In the genomic region with DNA sequence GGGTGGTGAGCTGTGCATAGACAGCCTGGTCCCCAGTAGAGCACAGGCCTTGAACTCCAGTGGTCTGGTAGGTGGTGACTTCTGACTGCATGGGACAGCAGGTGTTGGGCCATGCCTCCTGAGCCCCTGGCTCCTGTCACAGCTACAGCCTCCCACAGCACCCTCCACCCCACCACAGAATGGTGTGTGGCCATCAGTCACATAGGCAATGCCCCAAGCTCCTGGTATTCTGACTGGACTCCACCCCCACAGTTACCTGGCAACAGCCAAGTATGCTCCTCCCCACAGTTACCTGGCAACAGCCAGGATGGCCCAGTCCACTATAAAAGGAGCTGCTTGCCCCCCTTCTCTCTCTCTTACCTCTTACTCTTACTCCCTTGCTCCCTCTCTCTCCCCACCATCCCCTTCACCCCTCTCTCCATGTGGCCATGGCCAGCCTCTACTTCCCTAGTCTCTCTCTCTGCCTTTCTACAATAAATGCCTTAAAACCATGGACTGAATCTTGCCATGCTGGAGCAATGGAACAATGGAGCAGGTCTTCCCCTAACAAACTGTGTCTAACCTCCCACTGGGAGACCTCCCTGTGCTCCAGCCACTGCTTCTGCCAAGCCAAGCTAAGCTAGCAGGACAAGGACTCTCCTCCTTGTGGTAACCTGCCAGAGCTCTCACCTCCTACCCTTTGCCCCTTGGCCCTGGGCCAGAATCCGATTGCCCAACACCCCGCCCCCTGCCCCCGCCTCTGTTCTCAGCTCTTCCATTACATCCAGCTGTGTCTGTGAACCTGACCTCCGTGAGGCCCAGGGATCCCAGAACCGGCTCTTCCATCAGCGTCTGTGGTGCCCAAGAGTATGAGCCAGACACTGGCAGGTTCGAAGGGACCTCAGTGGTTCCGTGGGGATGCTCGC, we compare ENCODE assay signal across 13 mouse cellular contexts. TPM values are rescaled to one million over a fixed set of nuclear protein-coding genes. Genes with fewer than 3 reads are reported as not detected.
DNase-seq lines count a peak whose midpoint lies in the region; ATAC-seq and TF ChIP-seq lines count a peak whose summit lies in the region.
"Had no signal": no experiment of that assay in that cellular context is flagged by ENCODE, and none has a peak within 500 bp of the region (broad histone marks: within the 10 kb centered on the region; RNA-seq: fewer than 3 reads in every experiment).

No protein-coding gene starts in this region.

- peaks cover 15% of the 10 kb centered on the region for H3K4me1 ChIP-seq in heart, embryonic 12.5 days (replicated peaks)
- peaks cover 7% of the 10 kb centered on the region; the same call in 1 of the 2 replicates for H3K4me1 ChIP-seq in heart, embryonic 11.5 days (ENCODE audit: control insufficient read depth, insufficient read depth, low read length)
- peaks cover 4% of the 10 kb centered on the region for H3K4me1 ChIP-seq in testis, adult 2 months (ENCODE audit: control insufficient read depth, insufficient read depth, low read length)
- no peaks in the 10 kb centered on the region for H3K4me1 ChIP-seq in liver, embryonic 11.5 days (replicated peaks; ENCODE audit: control insufficient read depth, insufficient read depth, low read length)
- H3K4me1 ChIP-seq: limb, embryonic 15.5 days had no signal

- H3K36me3 ChIP-seq in heart, embryonic 12.5 days, result no peaks in the 10 kb centered on the region
- no peaks in the 10 kb centered on the region for H3K36me3 ChIP-seq in heart, embryonic 11.5 days (ENCODE audit: control insufficient read depth, insufficient read depth, low read length)
- no peaks in the 10 kb centered on the region for H3K36me3 ChIP-seq in testis, adult 2 months (ENCODE audit: control insufficient read depth, insufficient read depth, low read length)
- no peaks in the 10 kb centered on the region for H3K36me3 ChIP-seq in liver, embryonic 11.5 days (ENCODE audit: control insufficient read depth, insufficient read depth, low read length)
- H3K36me3 ChIP-seq: limb, embryonic 15.5 days had no signal

- no peak; the same call in 1 of the 2 replicates for TF ChIP-seq POLR2A in testis, adult 2 months (IDR thresholded peaks at IDR 0.05; ENCODE audit: control insufficient read depth, low read depth, low read length)

- no peak overlapping the region for H3K27ac ChIP-seq in heart, embryonic 12.5 days (ENCODE audit: poor library complexity, severe bottlenecking)
- no peak overlapping the region for H3K27ac ChIP-seq in heart, embryonic 11.5 days (ENCODE audit: low read depth, low read length)
- no peak overlapping the region for H3K27ac ChIP-seq in testis, adult 2 months (ENCODE audit: control insufficient read depth, insufficient read depth, low read depth, low read length)
- H3K27ac ChIP-seq in liver, embryonic 11.5 days (ENCODE audit: low read depth, low read length), result no peak overlapping the region
- H3K27ac ChIP-seq: forebrain, embryonic 13.5 days; limb, embryonic 15.5 days had no signal

- H3K27me3 ChIP-seq in heart, embryonic 12.5 days (replicated peaks), result no peaks in the 10 kb centered on the region
- H3K27me3 ChIP-seq in heart, embryonic 11.5 days (ENCODE audit: control insufficient read depth, insufficient read depth, low read length), result no peaks in the 10 kb centered on the region
- H3K27me3 ChIP-seq in testis, adult 2 months (ENCODE audit: control insufficient read depth, insufficient read depth, low read length), result no peaks in the 10 kb centered on the region
- no peaks in the 10 kb centered on the region for H3K27me3 ChIP-seq in liver, embryonic 11.5 days (replicated peaks; ENCODE audit: control insufficient read depth, insufficient read depth, low read length)
- H3K27me3 ChIP-seq: forebrain, embryonic 13.5 days; limb, embryonic 15.5 days had no signal

- 64% methylated on average over 9 of the region's 9 CpGs for WGBS in heart, embryonic 12.5 days
- WGBS in heart, embryonic 11.5 days (ENCODE audit: insufficient replicate concordance), result 59% methylated on average over 9 of the region's 9 CpGs
- WGBS in liver, embryonic 11.5 days, result 64% methylated on average over 9 of the region's 9 CpGs

- 0 out of 2 replicates have a peak, but pooled peaks have one; percentile 6 for ATAC-seq in heart, embryonic 12.5 days (ENCODE audit: insufficient number of reproducible peaks, low FRiP score)
- no peak for ATAC-seq in heart, embryonic 11.5 days (replicated peaks; ENCODE audit: insufficient number of reproducible peaks, low FRiP score, low TSS enrichment)
- ATAC-seq in liver, embryonic 11.5 days (replicated peaks; ENCODE audit: low FRiP score), result peak; percentile 51; the same call in 1 of the 2 replicates
- ATAC-seq: forebrain, embryonic 13.5 days had no signal

- no peaks in the 10 kb centered on the region for H3K9me3 ChIP-seq in heart, embryonic 12.5 days (replicated peaks)
- H3K9me3 ChIP-seq in heart, embryonic 11.5 days (replicated peaks; ENCODE audit: control insufficient read depth, low read length), result no peaks in the 10 kb centered on the region
- no peaks in the 10 kb centered on the region for H3K9me3 ChIP-seq in liver, embryonic 11.5 days (ENCODE audit: control insufficient read depth, low read length)
- H3K9me3 ChIP-seq: forebrain, embryonic 13.5 days; limb, embryonic 15.5 days had no signal

- no peak overlapping the region for H3K4me3 ChIP-seq in heart, embryonic 12.5 days
- no peak overlapping the region for H3K4me3 ChIP-seq in heart, embryonic 11.5 days (ENCODE audit: low read depth, low read length)
- peak overlapping the region; percentile 76 for H3K4me3 ChIP-seq in testis, adult 2 months (ENCODE audit: control insufficient read depth, low read depth, low read length)
- no peak overlapping the region for H3K4me3 ChIP-seq in liver, embryonic 11.5 days (ENCODE audit: low read depth, low read length)
- H3K4me3 ChIP-seq: forebrain, embryonic 13.5 days; limb, embryonic 15.5 days had no signal

- TF ChIP-seq CTCF in testis, adult 2 months (IDR thresholded peaks at IDR 0.05; ENCODE audit: control insufficient read depth, insufficient read depth, insufficient replicate concordance, low read depth, low read length), result no peak

- no peak overlapping the region for H3K4me2 ChIP-seq in heart, embryonic 12.5 days
- H3K4me2 ChIP-seq in heart, embryonic 11.5 days, result no peak overlapping the region
- no peak overlapping the region for H3K4me2 ChIP-seq in liver, embryonic 11.5 days
- H3K4me2 ChIP-seq: forebrain, embryonic 13.5 days; limb, embryonic 15.5 days had no signal

- DNase-seq in testis, postnatal 14 days (ENCODE audit: low spot score), result no peak
- DNase-seq in liver, embryonic 11.5 days (ENCODE audit: low spot score), result no peak
- DNase-seq in yolk sac, embryonic 10.5 days (ENCODE audit: low spot score), result peak; percentile 22
- DNase-seq in gastrocnemius, adult 18-20 months (ENCODE audit: low spot score), result no peak
- DNase-seq in frontal cortex, postnatal 10 days (ENCODE audit: low spot score in 2 of 2), result no peak

- H3K9ac ChIP-seq in heart, embryonic 12.5 days, result no peak overlapping the region
- no peak overlapping the region for H3K9ac ChIP-seq in heart, embryonic 11.5 days (ENCODE audit: low read depth, low read length)
- no peak overlapping the region for H3K9ac ChIP-seq in liver, embryonic 11.5 days (ENCODE audit: low read depth, low read length)
- H3K9ac ChIP-seq: forebrain, embryonic 13.5 days; limb, embryonic 15.5 days had no signal

RNA-seq across cellular contexts. Expression of gene Krtap11-1, which starts 14.9 kb away (rescaled TPM):
- polyA plus RNA-seq in heart, embryonic 12.5 days (2016; fragmentation: Nextera tagmentation; extraction: Ambion mirVana), result not detected in 2 replicates
- not detected in 2 replicates for polyA plus RNA-seq in heart, embryonic 11.5 days (2014; fragmentation: Nextera tagmentation; extraction: Ambion mirVana)
- polyA plus RNA-seq in testis, adult 2 months (2012; rRNA removed), result not detected in 2 replicates
- polyA plus RNA-seq in liver, embryonic 11.5 days (2014; fragmentation: Nextera tagmentation; extraction: Ambion mirVana), result not detected in 2 replicates
- not detected for total RNA-seq in gastrocnemius, adult 18-20 months (2021)
- total RNA-seq: layer of hippocampus, adult 8-10 months had no signal
- polyA plus RNA-seq: forebrain, embryonic 13.5 days; heart, embryonic 14.5 days; thymus, postnatal 0 days had no signal
